Mouse (Mus musculus) C2C12 (cell line): ENCODE measurements around the gene Tacr2.

ENCODE experiments used
- CEBPB ChIP-seq: IDR thresholded peaks from one replicate; pipeline ENCODE4 v1.6.1; 2011; ENCODE audit warnings: low read depth, mild to moderate bottlenecking, control low read depth, moderate library complexity
- CTCF ChIP-seq: IDR thresholded peaks from one replicate; pipeline ENCODE4 v1.5.1; 2011; ENCODE audit not compliant: control insufficient read depth, insufficient read depth, insufficient read length
- MYOD1 ChIP-seq: IDR thresholded peaks from one replicate; pipeline ENCODE4 v1.6.1; 2011; ENCODE audit warnings: low read depth; ENCODE audit not compliant: control insufficient read depth, insufficient read length
- MYOG ChIP-seq: IDR thresholded peaks from one replicate; pipeline ENCODE4 v1.6.1; 2011; ENCODE audit not compliant: control insufficient read depth, insufficient read length; ENCODE audit errors: extremely low read depth
- USF1 ChIP-seq: IDR thresholded peaks from one replicate; pipeline ENCODE4 v1.6.1; 2011; ENCODE audit warnings: low read depth, mild to moderate bottlenecking, control low read depth, moderate library complexity

DNA sequence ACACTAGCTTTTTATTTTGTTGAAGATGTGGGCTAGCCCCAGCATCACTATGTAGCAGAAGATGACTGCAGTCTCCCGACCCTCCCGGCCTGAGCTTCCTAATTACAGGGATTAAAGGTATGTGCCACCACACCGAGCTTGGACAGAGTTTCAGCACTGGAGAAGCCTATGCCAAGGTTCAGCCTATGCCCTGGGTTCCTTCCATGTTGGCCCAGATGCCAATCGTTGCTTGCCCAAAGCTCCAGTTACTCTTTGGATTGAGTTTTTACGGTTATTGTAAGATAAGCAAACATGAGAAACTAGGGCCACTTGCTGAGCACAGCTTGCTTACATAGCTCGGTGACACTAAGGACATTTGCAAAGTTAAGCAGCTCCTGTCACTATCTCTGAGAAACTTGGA is 52.9 kb downstream of the Tacr2 start:
- TF ChIP-seq CTCF (no peak), MYOG (no peak), USF1 (no peak), MYOD1 (no peak), CEBPB (no peak)
